Mouse (Mus musculus) stomach, embryonic 14.5 days (tissue): ENCODE results near the gene Rae1. TPM values are rescaled to one million over a fixed set of nuclear protein-coding genes. Genes with fewer than 3 reads are reported as not detected.

Experiments
- ATAC-seq: fragments of 200-750 bp; cut with Nextera tagmentation; 2 replicates; pipeline ENCODE4 v1.8.0; 2017; ENCODE audit warnings: low read depth, moderate TSS enrichment; ENCODE audit not compliant: insufficient number of reproducible peaks, insufficient read depth, low FRiP score
- H3K27ac ChIP-seq: fragments of 300-500 bp; sonication (generic); 2 replicates; pipeline ENCODE4 v1.5.1; 2014; ENCODE audit warnings: mild to moderate bottlenecking, low read length, moderate library complexity, mixed read lengths
- H3K27me3 ChIP-seq: fragments of 300-500 bp; sonication (generic); 2 replicates; pipeline ENCODE4 v1.6.1; 2014; ENCODE audit warnings: low read length, control low read depth, mixed read lengths; ENCODE audit not compliant: control insufficient read depth, insufficient read depth
- H3K36me3 ChIP-seq: fragments of 300-500 bp; sonication (generic); 2 replicates; pipeline ENCODE4 v1.6.1; 2014; ENCODE audit warnings: mild to moderate bottlenecking, control low read depth, low read length, moderate library complexity, mixed read lengths; ENCODE audit not compliant: control insufficient read depth, insufficient read depth
- H3K4me1 ChIP-seq: fragments of 300-500 bp; sonication (generic); 2 replicates; pipeline ENCODE4 v1.6.1; 2014; ENCODE audit warnings: low read length, control low read depth, mixed read lengths; ENCODE audit not compliant: control insufficient read depth, insufficient read depth
- H3K4me2 ChIP-seq: fragments of 300-500 bp; sonication (generic); replicated peaks from 2 replicates; pipeline ENCODE4 v1.6.1; 2014; ENCODE audit warnings: low read depth, low read length, control low read depth
- H3K4me3 ChIP-seq: fragments of 300-500 bp; sonication (generic); 2 replicates; pipeline ENCODE4 v1.5.1; 2014; ENCODE audit warnings: low read depth, low read length, control low read depth
- H3K9ac ChIP-seq: fragments of 300-500 bp; sonication (generic); replicated peaks from 2 replicates; pipeline ENCODE4 v1.6.1; 2014; ENCODE audit warnings: low read depth, mild to moderate bottlenecking, control low read depth, low read length, moderate library complexity, mixed read lengths
- H3K9me3 ChIP-seq: fragments of 300-500 bp; sonication (generic); 2 replicates; pipeline ENCODE4 v1.6.1; 2016; ENCODE audit warnings: low read depth, low read length, control low read depth; ENCODE audit not compliant: control insufficient read depth
- WGBS: fragments of 180-500 bp; shearing (Covaris S2); extraction: QIAGEN DNeasy Blood & Tissue Kit; methylation state at CpG from one replicate; pipeline ENCODE4 v1.1.7; 2014; 5-methylcytosine and 5-hydroxymethylcytosine counted together
- polyA plus RNA-seq: library from polyadenylated mRNA; unstranded; fragments of >200 nt; fragmentation: Nextera tagmentation; extraction: Ambion mirVana; gene quantifications from 2 replicates; pipeline ENCODE4 v1.2.1, GENCODE M21; 2014

Rae1 gene
- polyA plus RNA-seq, 1 experiment from 2014 or later: 146 TPM

GRCm38 (mm10) chr2:173020430-173020829, 20.5 kb downstream of the Rae1 start, which contains the start of gene Rbm38:
Rbm38 (plus strand) TSS chr2:173020498.
- no peaks in the 10 kb centered on the region for H3K9me3 ChIP-seq
- no peaks in the 10 kb centered on the region for H3K27me3 ChIP-seq
- H3K4me3 ChIP-seq: peak within 1 kb of the TSS; percentile 81
- WGBS: 32% methylated on average over 11 of the region's 11 CpGs
- no peak within 1 kb of the TSS; the same call in 1 of the 2 replicates for H3K9ac ChIP-seq
- H3K27ac ChIP-seq: no peak within 1 kb of the TSS
- no peak for ATAC-seq
- peaks cover 7% of the 10 kb centered on the region for H3K36me3 ChIP-seq
- H3K4me2 ChIP-seq: peak within 1 kb of the TSS; percentile 68
- H3K4me1 ChIP-seq: peaks cover 39% of the 10 kb centered on the region

GRCm38 (mm10) chr2:173021633-173022055, 21.7 kb downstream of the Rae1 start:
- peak overlapping the region; percentile 68 for H3K4me2 ChIP-seq
- peak overlapping the region; percentile 81 for H3K4me3 ChIP-seq
- no peak overlapping the region for H3K27ac ChIP-seq
- WGBS: 2% methylated on average over 54 of the region's 54 CpGs
- no peaks in the 10 kb centered on the region for H3K27me3 ChIP-seq
- H3K9me3 ChIP-seq: no peaks in the 10 kb centered on the region
- no peaks in the 10 kb centered on the region; the same call in 1 of the 2 replicates for H3K36me3 ChIP-seq
- peaks cover 50% of the 10 kb centered on the region for H3K4me1 ChIP-seq
- ATAC-seq: peak; percentile 66
- peak overlapping the region; percentile 71 for H3K9ac ChIP-seq

- Histone ChIP-seq H3K9me3 (no peaks in the 10 kb centered on the region), H3K36me3 (no peaks in the 10 kb centered on the region; the same call in 1 of the 2 replicates), H3K4me1 (peaks cover 55% of the 10 kb centered on the region), H3K4me3 (peak overlapping the region; percentile 81), H3K27me3 (no peaks in the 10 kb centered on the region), H3K27ac (no peak overlapping the region), H3K4me2 (peak overlapping the region; percentile 68), H3K9ac (peak overlapping the region; percentile 71)
- WGBS: under 1% methylated on average over 50 of the region's 51 CpGs
- ATAC-seq: peak; percentile 3; the same call in 1 of the 2 replicates
Measured at GRCm38 (mm10) chr2:173022056-173022681, 22.3 kb downstream of the Rae1 start.

- Histone ChIP-seq H3K9me3 (no peaks in the 10 kb centered on the region), H3K4me2 (peak overlapping the region; percentile 68), H3K4me3 (peak overlapping the region; percentile 81), H3K27ac (no peak overlapping the region), H3K4me1 (peaks cover 62% of the 10 kb centered on the region), H3K27me3 (no peaks in the 10 kb centered on the region), H3K36me3 (no peaks in the 10 kb centered on the region; the same call in 1 of the 2 replicates), H3K9ac (peak overlapping the region; percentile 71)
- ATAC-seq: no peak
- 31% methylated on average over 10 of the region's 10 CpGs for WGBS
Measured at GRCm38 (mm10) chr2:173022813-173023212, 22.9 kb downstream of the Rae1 start.

GRCm38 (mm10) chr2:173023371-173023851, 23.5 kb downstream of the Rae1 start:
- Histone ChIP-seq H3K27ac (no peak overlapping the region), H3K4me2 (peak overlapping the region; percentile 68), H3K4me1 (peaks cover 63% of the 10 kb centered on the region), H3K9ac (0 out of 2 replicates have a peak overlapping the region, but pooled peaks have one; percentile 71), H3K4me3 (peak overlapping the region; percentile 81), H3K36me3 (no peaks in the 10 kb centered on the region; the same call in 1 of the 2 replicates), H3K27me3 (no peaks in the 10 kb centered on the region), H3K9me3 (no peaks in the 10 kb centered on the region)
- no peak for ATAC-seq
- 68% methylated on average over 7 of the region's 7 CpGs for WGBS

- 0 out of 2 replicates have a peak overlapping the region, but pooled peaks have one; percentile 81 for H3K4me3 ChIP-seq
- no peak overlapping the region for H3K27ac ChIP-seq
- no peak overlapping the region for H3K9ac ChIP-seq
- 70% methylated on average over 4 of the region's 4 CpGs for WGBS
- no peak; the same call in 1 of the 2 replicates for ATAC-seq
- no peaks in the 10 kb centered on the region; the same call in 1 of the 2 replicates for H3K36me3 ChIP-seq
- no peaks in the 10 kb centered on the region for H3K9me3 ChIP-seq
- H3K4me2 ChIP-seq: peak overlapping the region; percentile 68; the same call in 1 of the 2 replicates
- H3K27me3 ChIP-seq: no peaks in the 10 kb centered on the region
- H3K4me1 ChIP-seq: peaks cover 63% of the 10 kb centered on the region
Measured at GRCm38 (mm10) chr2:173023966-173024365, 24.0 kb downstream of the Rae1 start.

GRCm38 (mm10) chr2:173024392-173024791, 24.5 kb downstream of the Rae1 start:
- no peak overlapping the region for H3K27ac ChIP-seq
- H3K9me3 ChIP-seq: no peaks in the 10 kb centered on the region
- WGBS: 78% methylated on average over 8 of the region's 8 CpGs
- H3K36me3 ChIP-seq: no peaks in the 10 kb centered on the region; the same call in 1 of the 2 replicates
- H3K27me3 ChIP-seq: no peaks in the 10 kb centered on the region
- ATAC-seq: no peak
- H3K9ac ChIP-seq: no peak overlapping the region
- no peak overlapping the region; the same call in 1 of the 2 replicates for H3K4me2 ChIP-seq
- H3K4me3 ChIP-seq: no peak overlapping the region
- peaks cover 58% of the 10 kb centered on the region for H3K4me1 ChIP-seq

GRCm38 (mm10) chr2:173024938-173025337, 25.0 kb downstream of the Rae1 start:
- peaks cover 56% of the 10 kb centered on the region for H3K4me1 ChIP-seq
- H3K4me3 ChIP-seq: no peak overlapping the region
- H3K27ac ChIP-seq: no peak overlapping the region
- no peaks in the 10 kb centered on the region for H3K9me3 ChIP-seq
- H3K4me2 ChIP-seq: no peak overlapping the region
- no peak for ATAC-seq
- 29% methylated on average over 4 of the region's 4 CpGs for WGBS
- H3K36me3 ChIP-seq: no peaks in the 10 kb centered on the region; the same call in 1 of the 2 replicates
- no peak overlapping the region for H3K9ac ChIP-seq
- no peaks in the 10 kb centered on the region for H3K27me3 ChIP-seq
